Mouse (Mus musculus) intestine, embryonic 16.5 days (tissue): ENCODE data around the gene Gm48552. TPM values are rescaled to one million over a fixed set of nuclear protein-coding genes. Genes with fewer than 3 reads are reported as not detected.
A peak's percentile ranks its signal among the peaks of the same experiment; 100 is the strongest.

Source experiments
- ATAC-seq: fragments of 200-750 bp; cut with Nextera tagmentation; 2 replicates; pipeline ENCODE4 v1.8.0; 2017; ENCODE audit warnings: moderate TSS enrichment, moderate library complexity
- H3K27ac ChIP-seq: fragments of 300-500 bp; sonication (generic); 2 replicates; pipeline ENCODE4 v1.5.1; 2014; ENCODE audit warnings: mild to moderate bottlenecking, low read length
- H3K27me3 ChIP-seq: fragments of 300-500 bp; sonication (generic); replicated peaks from 2 replicates; pipeline ENCODE4 v1.6.1; 2014; ENCODE audit warnings: low read length, control low read depth, mixed read lengths; ENCODE audit not compliant: control insufficient read depth, insufficient read depth
- H3K36me3 ChIP-seq: fragments of 300-500 bp; sonication (generic); 2 replicates; pipeline ENCODE4 v1.6.1; 2014; ENCODE audit warnings: low read length, control low read depth; ENCODE audit not compliant: control insufficient read depth, insufficient read depth
- H3K4me1 ChIP-seq: fragments of 300-500 bp; sonication (generic); 2 replicates; pipeline ENCODE4 v1.6.1; 2014; ENCODE audit warnings: low read length, control low read depth, mixed read lengths; ENCODE audit not compliant: control insufficient read depth, insufficient read depth
- H3K4me2 ChIP-seq: fragments of 300-500 bp; sonication (generic); 2 replicates; pipeline ENCODE4 v1.6.1; 2014; ENCODE audit warnings: low read depth, low read length, control low read depth
- H3K4me3 ChIP-seq: fragments of 300-500 bp; sonication (generic); 2 replicates; pipeline ENCODE4 v1.5.1; 2014; ENCODE audit warnings: mild to moderate bottlenecking, low read length
- H3K9ac ChIP-seq: fragments of 300-500 bp; sonication (generic); 2 replicates; pipeline ENCODE4 v1.6.1; 2014; ENCODE audit warnings: low read depth, low read length
- H3K9me3 ChIP-seq: fragments of 300-500 bp; sonication (generic); 2 replicates; pipeline ENCODE4 v1.6.1; 2016; ENCODE audit warnings: low read length, control low read depth; ENCODE audit not compliant: control insufficient read depth
- WGBS: fragments of 180-500 bp; shearing (Covaris S2); extraction: QIAGEN DNeasy Blood & Tissue Kit; methylation state at CpG from one replicate; pipeline ENCODE4 v1.1.7; 2014; 5-methylcytosine and 5-hydroxymethylcytosine counted together
- polyA plus RNA-seq: library from polyadenylated mRNA; unstranded; fragments of >200 nt; fragmentation: Nextera tagmentation; extraction: Ambion mirVana; gene quantifications from 2 replicates; pipeline ENCODE4 v1.2.1, GENCODE M21; 2015

Gene Gm48552
- polyA plus RNA-seq, 1 experiment from 2014 or later, result 1.8 TPM

- H3K27me3 ChIP-seq, result peaks cover 4% of the 10 kb centered on the region; the same call in 1 of the 2 replicates
- 0 out of 2 replicates have a peak overlapping the region, but pooled peaks have one; percentile 0 for H3K4me3 ChIP-seq
- no peaks in the 10 kb centered on the region for H3K9me3 ChIP-seq
- peaks cover 19% of the 10 kb centered on the region for H3K36me3 ChIP-seq
- 31% methylated on average over 7 of the region's 7 CpGs for WGBS
- H3K27ac ChIP-seq, result peak overlapping the region; percentile 90
- ATAC-seq, result no peak
- H3K9ac ChIP-seq, result peak overlapping the region; percentile 56
- H3K4me1 ChIP-seq, result peaks cover 40% of the 10 kb centered on the region
- H3K4me2 ChIP-seq, result peak overlapping the region; percentile 46; the same call in 1 of the 2 replicates
Observed at GRCm38 (mm10) chr10:81402227-81402765, 13.5 kb downstream of the Gm48552 start.

- Histone ChIP-seq H3K9me3 (no peaks in the 10 kb centered on the region), H3K9ac (peak overlapping the region; percentile 56; the same call in 1 of the 2 replicates), H3K4me1 (peaks cover 52% of the 10 kb centered on the region), H3K27ac (no peak overlapping the region), H3K36me3 (peaks cover 14% of the 10 kb centered on the region), H3K4me3 (no peak overlapping the region), H3K4me2 (no peak overlapping the region), H3K27me3 (peaks cover 4% of the 10 kb centered on the region; the same call in 1 of the 2 replicates)
- ATAC-seq, result no peak
- WGBS, result 60% methylated on average over 10 of the region's 10 CpGs
Observed at GRCm38 (mm10) chr10:81403511-81403910, 14.7 kb downstream of the Gm48552 start.

GRCm38 (mm10) chr10:81404082-81404481 lies 15.3 kb downstream of the Gm48552 start:
- WGBS, result 29% methylated on average over 9 of the region's 9 CpGs
- Histone ChIP-seq H3K9me3 (no peaks in the 10 kb centered on the region), H3K4me1 (peaks cover 57% of the 10 kb centered on the region), H3K4me3 (no peak overlapping the region), H3K36me3 (peaks cover 14% of the 10 kb centered on the region), H3K9ac (no peak overlapping the region), H3K27me3 (peaks cover 4% of the 10 kb centered on the region; the same call in 1 of the 2 replicates), H3K27ac (no peak overlapping the region), H3K4me2 (no peak overlapping the region)
- ATAC-seq, result no peak

- Histone ChIP-seq H3K4me2 (no peak overlapping the region), H3K36me3 (peaks cover 14% of the 10 kb centered on the region), H3K27ac (no peak overlapping the region), H3K4me1 (peaks cover 60% of the 10 kb centered on the region), H3K27me3 (peaks cover 4% of the 10 kb centered on the region; the same call in 1 of the 2 replicates), H3K4me3 (no peak overlapping the region), H3K9me3 (no peaks in the 10 kb centered on the region), H3K9ac (0 out of 2 replicates have a peak overlapping the region, but pooled peaks have one; percentile 4)
- 60% methylated on average over 18 of the region's 18 CpGs for WGBS
- ATAC-seq, result no peak
Observed at GRCm38 (mm10) chr10:81404720-81405119, 15.9 kb downstream of the Gm48552 start.

GRCm38 (mm10) chr10:81405588-81406201 lies 16.9 kb downstream of the Gm48552 start:
- no peak overlapping the region for H3K4me2 ChIP-seq
- H3K4me3 ChIP-seq, result no peak overlapping the region
- WGBS, result 51% methylated on average over 13 of the region's 13 CpGs
- no peak overlapping the region for H3K27ac ChIP-seq
- H3K9ac ChIP-seq, result no peak overlapping the region
- H3K27me3 ChIP-seq, result peaks cover 4% of the 10 kb centered on the region; the same call in 1 of the 2 replicates
- H3K4me1 ChIP-seq, result peaks cover 68% of the 10 kb centered on the region
- peaks cover 10% of the 10 kb centered on the region for H3K36me3 ChIP-seq
- no peaks in the 10 kb centered on the region for H3K9me3 ChIP-seq
- ATAC-seq, result no peak

GRCm38 (mm10) chr10:81406504-81407440 lies 18.0 kb downstream of the Gm48552 start:
- H3K4me1 ChIP-seq, result peaks cover 70% of the 10 kb centered on the region
- ATAC-seq, result no peak
- H3K9ac ChIP-seq, result peak overlapping the region; percentile 51
- 41% methylated on average over 24 of the region's 24 CpGs for WGBS
- H3K27me3 ChIP-seq, result peaks cover 4% of the 10 kb centered on the region; the same call in 1 of the 2 replicates
- peaks cover 10% of the 10 kb centered on the region for H3K36me3 ChIP-seq
- H3K27ac ChIP-seq, result no peak overlapping the region
- H3K4me2 ChIP-seq, result peak overlapping the region; percentile 41
- H3K9me3 ChIP-seq, result no peaks in the 10 kb centered on the region
- peak overlapping the region; percentile 28; the same call in 1 of the 2 replicates for H3K4me3 ChIP-seq

GRCm38 (mm10) chr10:81407539-81408423 lies 19.0 kb downstream of the Gm48552 start:
- Histone ChIP-seq H3K9ac (peak overlapping the region; percentile 51), H3K27ac (peak overlapping the region; percentile 43), H3K36me3 (peaks cover 10% of the 10 kb centered on the region), H3K4me3 (peak overlapping the region; percentile 28; the same call in 1 of the 2 replicates), H3K27me3 (peaks cover 4% of the 10 kb centered on the region; the same call in 1 of the 2 replicates), H3K4me2 (peak overlapping the region; percentile 41), H3K9me3 (no peaks in the 10 kb centered on the region), H3K4me1 (peaks cover 70% of the 10 kb centered on the region)
- WGBS, result 28% methylated on average over 31 of the region's 31 CpGs
- ATAC-seq, result peak; percentile 26; the same call in 1 of the 2 replicates

GRCm38 (mm10) chr10:81408424-81408729 lies 19.6 kb downstream of the Gm48552 start:
- Histone ChIP-seq H3K27ac (peak overlapping the region; percentile 43; the same call in 1 of the 2 replicates), H3K9ac (no peak overlapping the region), H3K4me3 (no peak overlapping the region), H3K9me3 (no peaks in the 10 kb centered on the region), H3K4me1 (peaks cover 70% of the 10 kb centered on the region), H3K36me3 (peaks cover 14% of the 10 kb centered on the region), H3K4me2 (no peak overlapping the region), H3K27me3 (peaks cover 4% of the 10 kb centered on the region; the same call in 1 of the 2 replicates)
- no peak for ATAC-seq
- whole genome bisulfite sequencing, result 57% methylated on average over 13 of the region's 13 CpGs
